Mouse (Mus musculus): ENCODE results near the gene Pcolce. TPM values are rescaled to one million over a fixed set of nuclear protein-coding genes. Genes with fewer than 3 reads are reported as not detected.

Gene Pcolce
- polyA plus RNA-seq, 1 experiment = 98.5 TPM

DNA sequence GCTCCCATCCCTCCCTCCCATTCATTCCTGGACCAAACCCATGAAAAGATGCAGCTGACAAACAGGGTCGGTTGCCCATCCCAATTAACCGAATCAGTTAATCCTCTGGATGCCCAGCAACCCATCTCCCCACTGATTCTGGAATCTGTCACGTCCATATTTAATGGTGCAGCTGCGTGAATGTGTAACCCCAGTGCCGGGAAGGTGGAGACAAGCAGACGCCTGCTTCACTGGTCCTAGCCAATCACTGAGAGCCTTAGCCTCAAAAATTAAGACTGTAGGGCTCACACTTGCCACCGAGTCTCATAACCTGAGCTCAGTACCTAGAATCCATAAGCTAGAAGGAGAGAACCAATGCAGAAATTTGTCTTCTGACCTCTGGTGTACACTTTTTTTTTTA, 17.7 kb downstream of the Pcolce start:
- Histone ChIP-seq H3K4me1 (ENCODE audit: control insufficient read depth, insufficient read depth, low read length) (peaks cover 15% of the 10 kb centered on the region), H3K4me3 (ENCODE audit: control insufficient read depth, low read depth, low read length) (no peak overlapping the region), H3K36me3 (ENCODE audit: control insufficient read depth, insufficient read depth, low read length) (no peaks in the 10 kb centered on the region), H3K27ac (ENCODE audit: control insufficient read depth, insufficient read depth, low read depth, low read length) (no peak overlapping the region), H3K27me3 (ENCODE audit: control insufficient read depth, insufficient read depth, low read length) (no peaks in the 10 kb centered on the region)
- TF ChIP-seq POLR2A (IDR thresholded peaks at IDR 0.05; ENCODE audit: control insufficient read depth, low read depth, low read length) (no peak), CTCF (IDR thresholded peaks at IDR 0.05; ENCODE audit: control insufficient read depth, insufficient read depth, insufficient replicate concordance, low read depth, low read length) (no peak)

- no peak for TF ChIP-seq POLR2A (IDR thresholded peaks at IDR 0.05; ENCODE audit: control insufficient read depth, low read depth, low read length)
- no peak for TF ChIP-seq CTCF (IDR thresholded peaks at IDR 0.05; ENCODE audit: control insufficient read depth, insufficient read depth, insufficient replicate concordance, low read depth, low read length)
- H3K27me3 ChIP-seq (ENCODE audit: control insufficient read depth, insufficient read depth, low read length) = no peaks in the 10 kb centered on the region
- no peak overlapping the region for H3K4me3 ChIP-seq (ENCODE audit: control insufficient read depth, low read depth, low read length)
- peaks cover 2% of the 10 kb centered on the region for H3K4me1 ChIP-seq (ENCODE audit: control insufficient read depth, insufficient read depth, low read length)
- H3K27ac ChIP-seq (ENCODE audit: control insufficient read depth, insufficient read depth, low read depth, low read length) = no peak overlapping the region
- no peaks in the 10 kb centered on the region for H3K36me3 ChIP-seq (ENCODE audit: control insufficient read depth, insufficient read depth, low read length)
Measured at GRCm38 (mm10) chr5:137590507-137590906, 23.1 kb downstream of the Pcolce start.

DNA sequence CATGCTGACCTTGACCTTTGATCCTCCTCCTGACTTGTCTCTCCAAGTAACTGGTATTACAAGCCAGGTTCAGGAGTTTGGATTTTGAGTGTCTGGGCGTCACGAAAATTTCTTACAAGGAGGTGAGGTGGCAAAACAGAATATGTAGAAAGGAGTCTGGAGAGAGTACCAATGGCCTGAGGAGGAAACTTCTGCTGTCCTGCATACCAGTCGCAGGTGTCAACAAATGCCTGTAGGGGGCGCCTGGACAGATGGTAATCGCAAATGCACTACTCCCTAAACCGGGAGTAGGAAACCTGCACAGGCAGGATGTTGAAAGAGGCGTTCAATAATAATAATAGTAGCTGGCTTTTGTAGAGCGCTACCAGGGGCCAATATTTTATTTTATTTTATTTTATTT, 28.6 kb downstream of the Pcolce start:
- H3K4me3 ChIP-seq (ENCODE audit: control insufficient read depth, low read depth, low read length) = no peak overlapping the region
- no peaks in the 10 kb centered on the region for H3K36me3 ChIP-seq (ENCODE audit: control insufficient read depth, insufficient read depth, low read length)
- H3K27me3 ChIP-seq (ENCODE audit: control insufficient read depth, insufficient read depth, low read length) = no peaks in the 10 kb centered on the region
- peaks cover 16% of the 10 kb centered on the region for H3K4me1 ChIP-seq (ENCODE audit: control insufficient read depth, insufficient read depth, low read length)
- TF ChIP-seq POLR2A (IDR thresholded peaks at IDR 0.05; ENCODE audit: control insufficient read depth, low read depth, low read length) (no peak), CTCF (IDR thresholded peaks at IDR 0.05; ENCODE audit: control insufficient read depth, insufficient read depth, insufficient replicate concordance, low read depth, low read length) (peak; percentile 44; the same call in 1 of the 2 replicates)
- no peak overlapping the region for H3K27ac ChIP-seq (ENCODE audit: control insufficient read depth, insufficient read depth, low read depth, low read length)

DNA sequence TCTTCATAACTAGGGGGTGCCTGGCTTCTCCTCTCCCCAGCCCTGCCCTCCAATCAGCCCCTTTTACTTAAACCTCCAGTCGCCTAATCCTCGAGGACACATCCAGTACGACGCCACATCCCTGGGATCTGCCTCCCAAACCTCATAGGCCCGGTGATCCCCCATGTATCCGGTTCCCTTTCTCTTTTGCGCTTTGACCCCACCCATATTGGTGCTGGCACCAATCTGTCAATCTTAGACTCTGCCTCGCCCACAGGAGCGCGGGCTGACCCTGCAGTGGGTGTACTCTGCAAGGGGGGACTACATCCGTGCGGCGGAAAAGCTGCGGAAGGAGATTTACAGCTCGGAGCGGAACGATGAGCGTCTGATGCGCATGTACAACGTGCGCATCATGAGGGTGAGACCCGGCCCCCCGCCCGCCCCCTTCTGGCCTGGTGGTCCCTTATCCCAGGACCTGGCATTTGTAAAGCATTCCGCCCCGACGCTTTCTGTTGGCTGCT, 29.9 kb downstream of the Pcolce start:
- Histone ChIP-seq H3K4me3 (ENCODE audit: control insufficient read depth, low read depth, low read length) (peak overlapping the region; percentile 53), H3K27ac (ENCODE audit: control insufficient read depth, insufficient read depth, low read depth, low read length) (no peak overlapping the region), H3K36me3 (ENCODE audit: control insufficient read depth, insufficient read depth, low read length) (no peaks in the 10 kb centered on the region), H3K27me3 (ENCODE audit: control insufficient read depth, insufficient read depth, low read length) (no peaks in the 10 kb centered on the region), H3K4me1 (ENCODE audit: control insufficient read depth, insufficient read depth, low read length) (peaks cover 16% of the 10 kb centered on the region)
- no peak for TF ChIP-seq POLR2A (IDR thresholded peaks at IDR 0.05; ENCODE audit: control insufficient read depth, low read depth, low read length)
- no peak for TF ChIP-seq CTCF (IDR thresholded peaks at IDR 0.05; ENCODE audit: control insufficient read depth, insufficient read depth, insufficient replicate concordance, low read depth, low read length)

GRCm38 (mm10) chr5:137582702-137583101, 30.9 kb downstream of the Pcolce start:
- no peak overlapping the region for H3K4me3 ChIP-seq (ENCODE audit: control insufficient read depth, low read depth, low read length)
- TF ChIP-seq CTCF (IDR thresholded peaks at IDR 0.05; ENCODE audit: control insufficient read depth, insufficient read depth, insufficient replicate concordance, low read depth, low read length) = no peak
- TF ChIP-seq POLR2A (IDR thresholded peaks at IDR 0.05; ENCODE audit: control insufficient read depth, low read depth, low read length) = no peak
- H3K27me3 ChIP-seq (ENCODE audit: control insufficient read depth, insufficient read depth, low read length) = no peaks in the 10 kb centered on the region
- H3K27ac ChIP-seq (ENCODE audit: control insufficient read depth, insufficient read depth, low read depth, low read length) = no peak overlapping the region
- H3K4me1 ChIP-seq (ENCODE audit: control insufficient read depth, insufficient read depth, low read length) = peaks cover 16% of the 10 kb centered on the region
- H3K36me3 ChIP-seq (ENCODE audit: control insufficient read depth, insufficient read depth, low read length) = no peaks in the 10 kb centered on the region

GRCm38 (mm10) chr5:137580246-137580645, 33.3 kb downstream of the Pcolce start:
- no peak overlapping the region for H3K4me3 ChIP-seq (ENCODE audit: control insufficient read depth, low read depth, low read length)
- no peak for TF ChIP-seq CTCF (IDR thresholded peaks at IDR 0.05; ENCODE audit: control insufficient read depth, insufficient read depth, insufficient replicate concordance, low read depth, low read length)
- TF ChIP-seq POLR2A (IDR thresholded peaks at IDR 0.05; ENCODE audit: control insufficient read depth, low read depth, low read length) = no peak
- H3K27me3 ChIP-seq (ENCODE audit: control insufficient read depth, insufficient read depth, low read length) = no peaks in the 10 kb centered on the region

GRCm38 (mm10) chr5:137574470-137574901, 39.1 kb downstream of the Pcolce start:
- no peak overlapping the region for H3K27ac ChIP-seq (ENCODE audit: control insufficient read depth, insufficient read depth, low read depth, low read length)
- peak overlapping the region; percentile 63 for H3K4me3 ChIP-seq (ENCODE audit: control insufficient read depth, low read depth, low read length)
- peak; percentile 29; the same call in 1 of the 2 replicates for TF ChIP-seq CTCF (IDR thresholded peaks at IDR 0.05; ENCODE audit: control insufficient read depth, insufficient read depth, insufficient replicate concordance, low read depth, low read length)
- no peak for TF ChIP-seq POLR2A (IDR thresholded peaks at IDR 0.05; ENCODE audit: control insufficient read depth, low read depth, low read length)
- no peaks in the 10 kb centered on the region for H3K36me3 ChIP-seq (ENCODE audit: control insufficient read depth, insufficient read depth, low read length)
- H3K4me1 ChIP-seq (ENCODE audit: control insufficient read depth, insufficient read depth, low read length) = peaks cover 31% of the 10 kb centered on the region
- no peaks in the 10 kb centered on the region for H3K27me3 ChIP-seq (ENCODE audit: control insufficient read depth, insufficient read depth, low read length)

More at GRCm38 (mm10) chr5:137580246-137580645, 33.3 kb downstream of the Pcolce start:
- Histone ChIP-seq H3K27ac (ENCODE audit: control insufficient read depth, insufficient read depth, low read depth, low read length) (no peak overlapping the region), H3K36me3 (ENCODE audit: control insufficient read depth, insufficient read depth, low read length) (no peaks in the 10 kb centered on the region), H3K4me1 (ENCODE audit: control insufficient read depth, insufficient read depth, low read length) (peaks cover 14% of the 10 kb centered on the region)
